Mouse (Mus musculus) liver, adult 2 months (tissue): ENCODE measurements at regions not wholly inside any gene's neighbourhood (a gene's known extent, or its start where the extent isn't known, plus 50 kb on each side); places are given as distances from the start of the nearest gene placed in this dataset.
"Not testable (repeated sequence)": the region's sequence is repeated elsewhere in the genome, so short reads cannot be mapped to it uniquely, and the experiment has no call there.

Experiments used
- DNase-seq: peaks from one replicate; pipeline ENCODE4 v3.0.0-alpha.2; 2011; ENCODE audit warnings: low read depth, low spot score; ENCODE audit errors: extremely low read depth
- H3K27ac ChIP-seq: fragments of 200-500 bp; replicated peaks from 2 replicates; pipeline ENCODE4 v1.5.1; 2012; ENCODE audit warnings: low read depth, mild to moderate bottlenecking, control low read depth, inconsistent platforms, low read length; ENCODE audit not compliant: insufficient read depth
- H3K27me3 ChIP-seq: fragments of 200-500 bp; 2 replicates; pipeline ENCODE4 v1.6.1; 2012; ENCODE audit warnings: mild to moderate bottlenecking, moderate library complexity, low read length, inconsistent platforms; ENCODE audit not compliant: control insufficient read depth, insufficient read depth
- H3K36me3 ChIP-seq: fragments of 200-500 bp; 2 replicates; pipeline ENCODE4 v1.6.1; 2012; ENCODE audit warnings: low read length, inconsistent platforms; ENCODE audit not compliant: control insufficient read depth, insufficient read depth
- H3K4me1 ChIP-seq: fragments of 200-500 bp; 2 replicates; pipeline ENCODE4 v1.6.1; 2011; ENCODE audit warnings: low read length; ENCODE audit not compliant: control insufficient read depth, insufficient read depth
- H3K4me3 ChIP-seq: fragments of 200-500 bp; 2 replicates; pipeline ENCODE4 v1.5.1; 2011; ENCODE audit warnings: low read depth, mild to moderate bottlenecking, control low read depth, low read length, moderate library complexity; ENCODE audit not compliant: insufficient read depth
- H3K79me2 ChIP-seq: fragments of 200-500 bp; 2 replicates; pipeline ENCODE4 v1.6.1; 2012; ENCODE audit warnings: inconsistent platforms, mild to moderate bottlenecking, low read length, moderate library complexity; ENCODE audit not compliant: control insufficient read depth, insufficient read depth
- H3K9ac ChIP-seq: fragments of 200-500 bp; 2 replicates; pipeline ENCODE4 v1.6.1; 2012; ENCODE audit warnings: low read depth, mild to moderate bottlenecking, control low read depth, inconsistent platforms, low read length
- CTCF ChIP-seq: fragments of 200-500 bp; IDR thresholded peaks from 2 replicates; pipeline ENCODE4 v1.5.1; 2011; ENCODE audit warnings: low read depth, low read length, control low read depth
- POLR2A ChIP-seq: fragments of 200-500 bp; IDR thresholded peaks from 2 replicates; pipeline ENCODE4 v1.6.1; 2011; ENCODE audit warnings: low read length, control low read depth; ENCODE audit not compliant: insufficient read depth; ENCODE audit errors: extremely low read depth
- WGBS: fragments of 180-500 bp; shearing (Covaris S2); methylation state at CpG from one replicate; pipeline ENCODE4 v1.1.7; 2018; 5-methylcytosine and 5-hydroxymethylcytosine counted together

DNA sequence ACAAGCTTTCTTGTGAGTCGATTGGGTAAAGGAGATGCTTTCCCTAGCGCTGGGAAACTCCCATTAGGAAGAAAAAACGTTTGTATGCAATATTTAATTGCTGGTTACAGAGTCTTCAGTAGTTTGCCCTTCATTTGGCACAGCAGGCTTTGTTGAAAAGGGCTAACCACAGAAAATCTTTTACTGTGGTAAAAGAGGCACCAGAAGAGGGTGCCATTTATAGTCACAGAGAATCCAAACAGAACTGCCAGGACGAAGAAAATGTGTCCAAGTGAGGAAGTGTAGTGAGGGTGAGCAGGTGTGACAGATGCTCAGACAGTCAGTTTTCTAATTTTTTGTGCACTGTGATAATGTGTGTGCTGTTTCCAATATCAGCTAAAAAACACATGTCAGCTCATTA is 744.4 kb downstream of the Kcna4 start:
- Histone ChIP-seq H3K27me3 (no peaks in the 10 kb centered on the region), H3K9ac (no peak overlapping the region), H3K79me2 (no peaks in the 10 kb centered on the region), H3K27ac (no peak overlapping the region), H3K4me1 (no peaks in the 10 kb centered on the region), H3K36me3 (no peaks in the 10 kb centered on the region), H3K4me3 (no peak overlapping the region)
- TF ChIP-seq CTCF = no peak
- no peak for TF ChIP-seq POLR2A
- no peak for DNase-seq
- 53% methylated on average over 4 of the region's 4 CpGs for WGBS

GRCm38 (mm10) chr2:108042086-108042485 is 751.6 kb downstream of the Kcna4 start:
- DNase-seq = no peak
- no peaks in the 10 kb centered on the region for H3K36me3 ChIP-seq
- no peak overlapping the region for H3K4me3 ChIP-seq
- H3K9ac ChIP-seq = no peak overlapping the region
- WGBS = 70% methylated on average over 2 of the region's 2 CpGs
- no peaks in the 10 kb centered on the region for H3K79me2 ChIP-seq
- no peak for TF ChIP-seq CTCF
- no peak for TF ChIP-seq POLR2A
- no peak overlapping the region for H3K27ac ChIP-seq
- no peaks in the 10 kb centered on the region for H3K27me3 ChIP-seq
- no peaks in the 10 kb centered on the region for H3K4me1 ChIP-seq

DNA sequence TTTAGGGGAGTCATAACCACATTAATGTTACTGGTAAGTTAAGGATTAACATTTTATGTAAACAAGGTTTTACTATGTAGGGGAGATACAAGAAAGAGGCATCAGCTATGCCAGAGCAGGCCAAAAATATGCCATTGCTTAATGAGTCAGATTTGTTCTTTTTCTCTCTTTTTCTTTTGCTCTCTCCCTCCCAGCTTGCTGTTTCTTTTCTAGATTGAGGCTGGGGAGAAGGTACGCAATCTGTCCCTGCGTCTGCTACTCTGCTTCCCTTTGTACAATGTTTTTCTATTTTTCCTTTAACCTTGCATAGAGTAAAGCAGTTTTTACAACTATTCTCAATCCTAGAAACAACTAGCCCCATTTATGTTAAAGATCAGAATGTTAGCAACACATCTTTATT is 754.4 kb downstream of the Kcna4 start:
- no peaks in the 10 kb centered on the region for H3K36me3 ChIP-seq
- H3K9ac ChIP-seq = no peak overlapping the region
- no peaks in the 10 kb centered on the region for H3K79me2 ChIP-seq
- H3K27me3 ChIP-seq = no peaks in the 10 kb centered on the region
- WGBS = 95% methylated on average over 2 of the region's 2 CpGs
- TF ChIP-seq CTCF (no peak), POLR2A (no peak)
- H3K4me1 ChIP-seq = no peaks in the 10 kb centered on the region
- no peak for DNase-seq
- H3K4me3 ChIP-seq = no peak overlapping the region
- no peak overlapping the region for H3K27ac ChIP-seq

DNA sequence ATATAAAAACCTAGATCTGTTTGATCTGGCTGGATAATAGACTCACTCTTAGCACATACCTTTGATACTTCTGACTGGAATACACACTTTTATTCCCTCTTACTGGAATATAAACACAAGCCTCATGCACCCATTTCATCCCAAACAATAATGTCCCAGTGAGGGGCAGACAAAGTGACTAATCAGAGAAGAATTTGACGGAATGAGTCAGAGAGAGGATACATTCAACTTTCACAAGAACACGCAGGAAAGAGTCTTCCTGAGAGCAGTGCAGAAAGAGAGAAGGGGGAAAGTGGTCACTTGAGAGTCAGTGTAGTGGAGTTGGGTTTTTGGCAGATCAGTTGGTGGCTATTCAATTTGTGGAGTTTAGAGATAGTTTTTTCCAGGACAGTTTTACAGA is 755.6 kb downstream of the Kcna4 start:
- Histone ChIP-seq H3K36me3 (no peaks in the 10 kb centered on the region), H3K79me2 (no peaks in the 10 kb centered on the region), H3K27ac (no peak overlapping the region), H3K4me1 (no peaks in the 10 kb centered on the region), H3K4me3 (no peak overlapping the region), H3K9ac (no peak overlapping the region), H3K27me3 (no peaks in the 10 kb centered on the region)
- DNase-seq = no peak
- WGBS = 67% methylated on average over 2 of the region's 2 CpGs
- TF ChIP-seq POLR2A (no peak), CTCF (no peak)

GRCm38 (mm10) chr2:108062751-108063150 is 772.3 kb downstream of the Kcna4 start:
- not testable (repeated sequence) for H3K4me3 ChIP-seq, H3K36me3 ChIP-seq, H3K9ac ChIP-seq, H3K27me3 ChIP-seq, H3K4me1 ChIP-seq, DNase-seq, H3K79me2 ChIP-seq, H3K27ac ChIP-seq
- 65% methylated on average over 2 of the region's 2 CpGs for WGBS

DNA sequence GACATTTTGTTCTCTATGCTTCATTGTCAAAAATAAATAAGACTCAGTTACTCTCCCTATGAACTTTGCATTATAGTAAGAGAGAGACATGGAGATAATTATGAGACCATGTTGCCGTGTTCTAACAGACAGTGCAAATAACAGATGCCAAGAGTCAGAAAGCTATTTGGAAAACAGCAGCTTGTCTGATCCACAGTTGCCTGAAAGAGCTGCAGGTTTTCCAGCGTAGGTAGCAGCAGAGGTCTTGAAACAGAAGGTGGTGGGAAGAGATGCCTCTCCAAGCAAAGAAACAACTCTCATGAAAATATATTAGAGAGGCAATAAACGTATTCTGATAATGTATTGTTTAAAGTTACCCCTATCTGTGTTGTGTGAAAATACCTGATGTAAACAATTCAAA is 793.5 kb downstream of the Kcna4 start:
- DNase-seq = no peak
- no peak overlapping the region for H3K4me3 ChIP-seq
- no peaks in the 10 kb centered on the region for H3K36me3 ChIP-seq
- no peaks in the 10 kb centered on the region for H3K27me3 ChIP-seq
- TF ChIP-seq POLR2A (no peak), CTCF (no peak)
- H3K79me2 ChIP-seq = no peaks in the 10 kb centered on the region
- WGBS = 64% methylated on average over 3 of the region's 3 CpGs
- no peaks in the 10 kb centered on the region for H3K4me1 ChIP-seq
- H3K27ac ChIP-seq = no peak overlapping the region
- no peak overlapping the region for H3K9ac ChIP-seq
